Mouse (Mus musculus): ENCODE measurements at regions not wholly inside any gene's neighbourhood (a gene's known extent, or its start where the extent isn't known, plus 50 kb on each side); places are given as distances from the start of the nearest gene placed in this dataset.
"Not testable (repeated sequence)": the region's sequence is repeated elsewhere in the genome, so short reads cannot be mapped to it uniquely, and the experiment has no call there.

- Histone ChIP-seq H3K9me3 (no peaks in the 10 kb centered on the region), H3K9ac (no peak overlapping the region), H3K4me1 (replicated peaks) (no peaks in the 10 kb centered on the region; the same call in 1 of the 2 replicates), H3K27me3 (no peaks in the 10 kb centered on the region), H3K27ac (replicated peaks) (no peak overlapping the region), H3K36me3 (no peaks in the 10 kb centered on the region), H3K4me3 (no peak overlapping the region), H3K4me2 (no peak overlapping the region)
- no peak for ATAC-seq (ENCODE audit: low read depth)
- WGBS, result 17% methylated on average over 1 of the region's 1 CpGs
Observed at GRCm38 (mm10) chr3:78581868-78582267, 704.4 kb downstream of the Rapgef2 start.

- Histone ChIP-seq H3K27me3 (no peaks in the 10 kb centered on the region), H3K9ac (no peak overlapping the region), H3K9me3 (no peaks in the 10 kb centered on the region), H3K27ac (replicated peaks) (no peak overlapping the region), H3K4me2 (no peak overlapping the region), H3K4me1 (replicated peaks) (no peaks in the 10 kb centered on the region; the same call in 1 of the 2 replicates), H3K36me3 (no peaks in the 10 kb centered on the region), H3K4me3 (no peak overlapping the region)
- no peak for ATAC-seq (ENCODE audit: low read depth)
- WGBS, result 56% methylated on average over 3 of the region's 3 CpGs
Observed at GRCm38 (mm10) chr3:78581100-78581499, 705.2 kb downstream of the Rapgef2 start.

GRCm38 (mm10) chr3:78575667-78576464, 710.5 kb downstream of the Rapgef2 start:
- H3K9ac ChIP-seq, result no peak overlapping the region
- no peaks in the 10 kb centered on the region for H3K4me1 ChIP-seq (replicated peaks)
- no peak overlapping the region for H3K27ac ChIP-seq (replicated peaks)
- no peaks in the 10 kb centered on the region for H3K27me3 ChIP-seq
- no peak overlapping the region for H3K4me3 ChIP-seq
- 25% methylated on average over 2 of the region's 2 CpGs for WGBS
- ATAC-seq (ENCODE audit: low read depth), result 0 out of 2 replicates have a peak, but pooled peaks have one; percentile 67
- no peaks in the 10 kb centered on the region for H3K36me3 ChIP-seq
- no peaks in the 10 kb centered on the region for H3K9me3 ChIP-seq
- H3K4me2 ChIP-seq, result no peak overlapping the region

DNA sequence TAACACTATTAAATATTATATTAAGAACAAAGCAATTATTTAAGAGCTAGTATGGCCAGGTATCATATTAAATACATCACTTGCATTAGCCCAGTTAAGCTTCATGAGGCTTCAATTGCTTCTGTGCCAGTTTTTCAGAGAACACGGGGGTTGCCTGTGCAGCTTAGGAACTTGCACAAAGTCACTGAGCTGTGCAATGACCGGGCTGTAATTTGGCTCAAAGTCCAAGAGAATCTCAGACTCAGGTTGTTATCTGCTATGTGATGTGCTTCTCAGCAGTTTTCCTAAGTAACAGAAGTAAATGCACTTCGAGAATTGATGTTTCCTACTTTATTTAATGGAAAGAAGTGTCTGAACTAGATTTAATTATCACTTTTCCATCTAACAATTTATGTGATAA, 711.5 kb downstream of the Rapgef2 start:
- H3K4me3 ChIP-seq, result no peak overlapping the region
- WGBS, result 81% methylated on average over 3 of the region's 3 CpGs
- H3K4me1 ChIP-seq (replicated peaks), result no peaks in the 10 kb centered on the region
- no peaks in the 10 kb centered on the region for H3K27me3 ChIP-seq
- H3K36me3 ChIP-seq, result no peaks in the 10 kb centered on the region
- ATAC-seq (ENCODE audit: low read depth), result no peak
- H3K9ac ChIP-seq, result no peak overlapping the region
- no peak overlapping the region for H3K27ac ChIP-seq (replicated peaks)
- no peak overlapping the region for H3K4me2 ChIP-seq
- no peaks in the 10 kb centered on the region for H3K9me3 ChIP-seq

GRCm38 (mm10) chr3:78573299-78573698, 713.0 kb downstream of the Rapgef2 start:
- no peak overlapping the region for H3K4me2 ChIP-seq

DNA sequence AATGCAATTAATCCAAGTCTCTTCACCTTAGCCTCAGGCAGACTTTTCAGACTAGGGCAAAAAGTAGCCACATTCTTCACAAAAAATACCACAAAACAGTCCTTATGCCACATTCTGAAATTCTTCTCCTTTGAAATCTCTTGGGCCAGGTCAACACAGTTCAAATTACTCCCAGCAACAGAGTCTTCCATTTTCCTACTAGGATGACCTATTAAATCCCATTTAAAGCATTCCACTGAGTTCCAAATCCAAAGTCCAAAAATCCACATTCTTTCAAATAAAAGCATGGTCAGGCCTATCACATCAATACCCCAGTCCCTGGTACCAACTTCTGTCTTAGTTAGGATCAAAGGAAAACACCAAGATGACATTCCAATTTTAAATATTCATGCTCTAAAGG, 721.4 kb downstream of the Rapgef2 start:
- not testable (repeated sequence) for ATAC-seq (ENCODE audit: low read depth)

More at GRCm38 (mm10) chr3:78573299-78573698, 713.0 kb downstream of the Rapgef2 start:
- Histone ChIP-seq H3K27me3 (no peaks in the 10 kb centered on the region), H3K36me3 (no peaks in the 10 kb centered on the region), H3K4me1 (replicated peaks) (no peaks in the 10 kb centered on the region), H3K9me3 (no peaks in the 10 kb centered on the region), H3K9ac (no peak overlapping the region), H3K4me3 (no peak overlapping the region), H3K27ac (replicated peaks) (no peak overlapping the region)
- 91% methylated on average over 6 of the region's 6 CpGs for WGBS
- ATAC-seq (ENCODE audit: low read depth), result no peak

More for the DNA sequence above, 721.4 kb downstream of the Rapgef2 start:
- not testable (repeated sequence) for H3K9me3 ChIP-seq; H3K27me3 ChIP-seq; H3K27ac ChIP-seq (replicated peaks); H3K36me3 ChIP-seq; H3K4me2 ChIP-seq; H3K4me1 ChIP-seq (replicated peaks); H3K4me3 ChIP-seq; H3K9ac ChIP-seq
